Mouse (Mus musculus) heart, adult 9 months (tissue): ENCODE data around the gene Atp5j.
A peak's percentile ranks its signal among the peaks of the same experiment; 100 is the strongest.

Source experiments
- DNase-seq, 2 experiments: peaks; one replicate each; pipeline ENCODE4 v3.0.0; 2022; ENCODE audit warnings: low spot score in 2 of 2

Atp5j gene

GRCm38 (mm10) chr16:84807874-84808273 is 27.6 kb downstream of the Atp5j start:
- no peak for DNase-seq

- no peak for DNase-seq
Observed at GRCm38 (mm10) chr16:84806175-84806574, 29.2 kb downstream of the Atp5j start.

GRCm38 (mm10) chr16:84804866-84805265 is 30.6 kb downstream of the Atp5j start:
- DNase-seq, result peak; percentile 55 to 75

- DNase-seq, result peak; percentile 79
Observed at GRCm38 (mm10) chr16:84802217-84802616, 33.2 kb downstream of the Atp5j start.

- no peak for DNase-seq
Observed at GRCm38 (mm10) chr16:84800038-84800437, 35.4 kb downstream of the Atp5j start.

GRCm38 (mm10) chr16:84796678-84797077 is 38.7 kb downstream of the Atp5j start:
- DNase-seq, result no peak

- no peak for DNase-seq
Observed at GRCm38 (mm10) chr16:84795337-84795736, 40.1 kb downstream of the Atp5j start.

GRCm38 (mm10) chr16:84793401-84793800 is 42.0 kb downstream of the Atp5j start:
- DNase-seq, result no peak

GRCm38 (mm10) chr16:84790595-84791165 is 44.7 kb downstream of the Atp5j start:
- no peak for DNase-seq

GRCm38 (mm10) chr16:84784966-84785365 is 50.5 kb downstream of the Atp5j start:
- no peak for DNase-seq

GRCm38 (mm10) chr16:84783279-84783678 is 52.1 kb downstream of the Atp5j start:
- DNase-seq, result peak; percentile 55 to 62

- DNase-seq, result no peak
Observed at GRCm38 (mm10) chr16:84779718-84780117, 55.7 kb downstream of the Atp5j start.

- no peak for DNase-seq
Observed at GRCm38 (mm10) chr16:84778861-84779630, 56.4 kb downstream of the Atp5j start.

GRCm38 (mm10) chr16:84778431-84778830 is 57.0 kb downstream of the Atp5j start:
- DNase-seq, result no peak
